Mouse (Mus musculus): ENCODE data around the gene Cd47. TPM values are rescaled to one million over a fixed set of nuclear protein-coding genes. Genes with fewer than 3 reads are reported as not detected.

Cd47 gene
- polyA plus RNA-seq, 1 experiment from 2014 or later: 98.2 TPM

- Histone ChIP-seq H3K27me3 (replicated peaks; ENCODE audit: control insufficient read depth, insufficient read depth, low read length) (no peaks in the 10 kb centered on the region), H3K4me3 (ENCODE audit: low read depth, low read length) (no peak overlapping the region), H3K9me3 (ENCODE audit: control insufficient read depth) (no peaks in the 10 kb centered on the region), H3K4me2 (replicated peaks; ENCODE audit: low read depth) (no peak overlapping the region), H3K9ac (ENCODE audit: low read depth, low read length) (no peak overlapping the region), H3K27ac (ENCODE audit: low read depth, low read length) (no peak overlapping the region), H3K36me3 (ENCODE audit: control insufficient read depth, insufficient read depth) (no peaks in the 10 kb centered on the region), H3K4me1 (replicated peaks; ENCODE audit: control insufficient read depth, insufficient read depth, low read length) (no peaks in the 10 kb centered on the region)
- no peak for ATAC-seq
- WGBS: 70% methylated on average over 18 of the region's 18 CpGs
- TF ChIP-seq CTCF (IDR thresholded peaks at IDR 0.05; ENCODE audit: low read depth): no peak
Measured at GRCm38 (mm10) chr16:49807862-49808430, 7.6 kb downstream of the Cd47 start.

GRCm38 (mm10) chr16:49811897-49812296 is 11.6 kb downstream of the Cd47 start:
- Histone ChIP-seq H3K4me2 (replicated peaks; ENCODE audit: low read depth) (no peak overlapping the region), H3K36me3 (ENCODE audit: control insufficient read depth, insufficient read depth) (no peaks in the 10 kb centered on the region), H3K9me3 (ENCODE audit: control insufficient read depth) (no peaks in the 10 kb centered on the region), H3K27ac (ENCODE audit: low read depth, low read length) (no peak overlapping the region), H3K27me3 (replicated peaks; ENCODE audit: control insufficient read depth, insufficient read depth, low read length) (no peaks in the 10 kb centered on the region), H3K4me1 (replicated peaks; ENCODE audit: control insufficient read depth, insufficient read depth, low read length) (no peaks in the 10 kb centered on the region), H3K9ac (ENCODE audit: low read depth, low read length) (no peak overlapping the region), H3K4me3 (ENCODE audit: low read depth, low read length) (no peak overlapping the region)
- WGBS: 63% methylated on average over 2 of the region's 2 CpGs
- no peak for ATAC-seq
- no peak for TF ChIP-seq CTCF (IDR thresholded peaks at IDR 0.05; ENCODE audit: low read depth)

- no peak overlapping the region for H3K27ac ChIP-seq (ENCODE audit: low read depth, low read length)
- no peak overlapping the region for H3K9ac ChIP-seq (ENCODE audit: low read depth, low read length)
- no peak overlapping the region for H3K4me2 ChIP-seq (replicated peaks; ENCODE audit: low read depth)
- no peak for TF ChIP-seq CTCF (IDR thresholded peaks at IDR 0.05; ENCODE audit: low read depth)
- H3K27me3 ChIP-seq (replicated peaks; ENCODE audit: control insufficient read depth, insufficient read depth, low read length): no peaks in the 10 kb centered on the region
- no peaks in the 10 kb centered on the region for H3K36me3 ChIP-seq (ENCODE audit: control insufficient read depth, insufficient read depth)
- WGBS: 79% methylated on average over 10 of the region's 10 CpGs
- H3K9me3 ChIP-seq (ENCODE audit: control insufficient read depth): no peaks in the 10 kb centered on the region
- no peak for ATAC-seq
- H3K4me1 ChIP-seq (replicated peaks; ENCODE audit: control insufficient read depth, insufficient read depth, low read length): no peaks in the 10 kb centered on the region
- no peak overlapping the region for H3K4me3 ChIP-seq (ENCODE audit: low read depth, low read length)
Measured at GRCm38 (mm10) chr16:49812821-49813616, 12.7 kb downstream of the Cd47 start.

- no peak for ATAC-seq
- no peak overlapping the region for H3K27ac ChIP-seq (ENCODE audit: low read depth, low read length)
- H3K4me2 ChIP-seq (replicated peaks; ENCODE audit: low read depth): no peak overlapping the region
- 50% methylated on average over 4 of the region's 4 CpGs for WGBS
- no peaks in the 10 kb centered on the region for H3K4me1 ChIP-seq (replicated peaks; ENCODE audit: control insufficient read depth, insufficient read depth, low read length)
- no peak overlapping the region for H3K4me3 ChIP-seq (ENCODE audit: low read depth, low read length)
- H3K27me3 ChIP-seq (replicated peaks; ENCODE audit: control insufficient read depth, insufficient read depth, low read length): no peaks in the 10 kb centered on the region
- TF ChIP-seq CTCF (IDR thresholded peaks at IDR 0.05; ENCODE audit: low read depth): no peak
- H3K9me3 ChIP-seq (ENCODE audit: control insufficient read depth): no peaks in the 10 kb centered on the region
- H3K9ac ChIP-seq (ENCODE audit: low read depth, low read length): no peak overlapping the region
- H3K36me3 ChIP-seq (ENCODE audit: control insufficient read depth, insufficient read depth): no peaks in the 10 kb centered on the region
Measured at GRCm38 (mm10) chr16:49814419-49814818, 14.1 kb downstream of the Cd47 start.

GRCm38 (mm10) chr16:49816889-49817288 is 16.6 kb downstream of the Cd47 start:
- Histone ChIP-seq H3K36me3 (ENCODE audit: control insufficient read depth, insufficient read depth) (no peaks in the 10 kb centered on the region), H3K9ac (ENCODE audit: low read depth, low read length) (no peak overlapping the region), H3K27me3 (replicated peaks; ENCODE audit: control insufficient read depth, insufficient read depth, low read length) (no peaks in the 10 kb centered on the region), H3K4me3 (ENCODE audit: low read depth, low read length) (no peak overlapping the region), H3K27ac (ENCODE audit: low read depth, low read length) (no peak overlapping the region), H3K4me1 (replicated peaks; ENCODE audit: control insufficient read depth, insufficient read depth, low read length) (no peaks in the 10 kb centered on the region), H3K4me2 (replicated peaks; ENCODE audit: low read depth) (no peak overlapping the region), H3K9me3 (ENCODE audit: control insufficient read depth) (no peaks in the 10 kb centered on the region)
- ATAC-seq: no peak
- no peak for TF ChIP-seq CTCF (IDR thresholded peaks at IDR 0.05; ENCODE audit: low read depth)
- 89% methylated on average over 3 of the region's 3 CpGs for WGBS

GRCm38 (mm10) chr16:49818146-49818545 is 17.8 kb downstream of the Cd47 start:
- H3K4me1 ChIP-seq (replicated peaks; ENCODE audit: control insufficient read depth, insufficient read depth, low read length): no peaks in the 10 kb centered on the region
- H3K9me3 ChIP-seq (ENCODE audit: control insufficient read depth): no peaks in the 10 kb centered on the region
- 74% methylated on average over 5 of the region's 5 CpGs for WGBS
- H3K9ac ChIP-seq (ENCODE audit: low read depth, low read length): no peak overlapping the region
- H3K36me3 ChIP-seq (ENCODE audit: control insufficient read depth, insufficient read depth): no peaks in the 10 kb centered on the region
- ATAC-seq: no peak
- TF ChIP-seq CTCF (IDR thresholded peaks at IDR 0.05; ENCODE audit: low read depth): no peak
- H3K27me3 ChIP-seq (replicated peaks; ENCODE audit: control insufficient read depth, insufficient read depth, low read length): no peaks in the 10 kb centered on the region
- no peak overlapping the region for H3K27ac ChIP-seq (ENCODE audit: low read depth, low read length)
- H3K4me3 ChIP-seq (ENCODE audit: low read depth, low read length): no peak overlapping the region
- H3K4me2 ChIP-seq (replicated peaks; ENCODE audit: low read depth): no peak overlapping the region
